Mouse (Mus musculus) myocyte (in vitro differentiated cells): ENCODE measurements around the gene Gjd2. TPM values are rescaled to one million over a fixed set of nuclear protein-coding genes. Genes with fewer than 3 reads are reported as not detected.

Experiments
- H3K27me3 ChIP-seq: one replicate; pipeline ENCODE4 v1.6.1; 2011; ENCODE audit not compliant: control insufficient read depth, insufficient read depth, insufficient read length
- H3K36me3 ChIP-seq: one replicate; pipeline ENCODE4 v1.6.1; 2011; ENCODE audit not compliant: control insufficient read depth, insufficient read depth
- H3K4me2 ChIP-seq: one replicate; pipeline ENCODE4 v1.6.1; 2011; ENCODE audit warnings: low read depth, control low read depth
- H3K4me3 ChIP-seq: one replicate; pipeline ENCODE4 v1.5.1; 2011; ENCODE audit warnings: mild to moderate bottlenecking, control low read depth, moderate library complexity
- H3K79me2 ChIP-seq: one replicate; pipeline ENCODE4 v1.6.1; 2011; ENCODE audit not compliant: control insufficient read depth, insufficient read depth
- H3ac ChIP-seq: one replicate; pipeline ENCODE4 v1.6.1; 2011; ENCODE audit not compliant: control insufficient read depth, insufficient read length
- CEBPB ChIP-seq: IDR thresholded peaks from 2 replicates; pipeline ENCODE4 v1.6.1; 2011; ENCODE audit warnings: mild to moderate bottlenecking, moderate library complexity; ENCODE audit not compliant: poor library complexity, insufficient read depth, severe bottlenecking
- E2F4 ChIP-seq: IDR thresholded peaks from one replicate; pipeline ENCODE4 v1.6.1; 2011; ENCODE audit warnings: mild to moderate bottlenecking, control low read depth, moderate library complexity; ENCODE audit not compliant: insufficient read depth
- MAX ChIP-seq: IDR thresholded peaks from one replicate; pipeline ENCODE4 v1.6.1; 2011; ENCODE audit warnings: low read depth, mild to moderate bottlenecking, control low read depth
- MYOD1 ChIP-seq, 3 experiments: IDR thresholded peaks; one replicate each; pipeline ENCODE4 v1.6.1; 2011; ENCODE audit warnings: control low read depth in 2 of 3, low read depth in 2 of 3, mild to moderate bottlenecking in 2 of 3, moderate library complexity in 1 of 3; ENCODE audit not compliant: insufficient read length in 2 of 3, control insufficient read depth in 1 of 3
- MYOG ChIP-seq, 3 experiments: IDR thresholded peaks; one replicate each; pipeline ENCODE4 v1.6.1; 2011; ENCODE audit warnings: control low read depth in 2 of 3, low read depth in 2 of 3, mild to moderate bottlenecking in 2 of 3; ENCODE audit not compliant: insufficient read length in 2 of 3, control insufficient read depth in 1 of 3, insufficient read depth in 1 of 3
- POLR2A ChIP-seq: IDR thresholded peaks from one replicate; pipeline ENCODE4 v1.6.1; 2011; ENCODE audit warnings: low read depth, mild to moderate bottlenecking, control low read depth, moderate library complexity; ENCODE audit not compliant: insufficient read length
- POLR2AphosphoS2 ChIP-seq: IDR thresholded peaks from one replicate; pipeline ENCODE4 v1.6.1; 2011; ENCODE audit warnings: low read depth, control low read depth; ENCODE audit not compliant: insufficient read length
- REST ChIP-seq: IDR thresholded peaks from one replicate; pipeline ENCODE4 v1.6.1; 2011; ENCODE audit warnings: mild to moderate bottlenecking, control low read depth, moderate library complexity; ENCODE audit not compliant: insufficient read depth, insufficient read length
- SRF ChIP-seq: IDR thresholded peaks from one replicate; pipeline ENCODE4 v1.6.1; 2011; ENCODE audit warnings: low read depth; ENCODE audit not compliant: control insufficient read depth, insufficient read length
- TCF12 ChIP-seq: IDR thresholded peaks from one replicate; pipeline ENCODE4 v1.6.1; 2011; ENCODE audit warnings: mild to moderate bottlenecking, control low read depth; ENCODE audit not compliant: poor library complexity, insufficient read depth, severe bottlenecking
- TCF3 ChIP-seq: IDR thresholded peaks from one replicate; pipeline ENCODE4 v1.6.1; 2011; ENCODE audit warnings: low read depth, control low read depth; ENCODE audit not compliant: insufficient read length
- USF1 ChIP-seq: IDR thresholded peaks from one replicate; pipeline ENCODE4 v1.6.1; 2011; ENCODE audit warnings: low read depth, mild to moderate bottlenecking, control low read depth, moderate library complexity
- polyA plus RNA-seq: library from polyadenylated mRNA; unstranded; fragments of >200 nt; fragmentation: generic; extraction: Trizol; gene quantifications from one replicate; pipeline ENCODE4 v1.2.1, GENCODE M21; 2012; ENCODE audit warnings: missing spikeins

The Gjd2 gene
- not detected for polyA plus RNA-seq

DNA sequence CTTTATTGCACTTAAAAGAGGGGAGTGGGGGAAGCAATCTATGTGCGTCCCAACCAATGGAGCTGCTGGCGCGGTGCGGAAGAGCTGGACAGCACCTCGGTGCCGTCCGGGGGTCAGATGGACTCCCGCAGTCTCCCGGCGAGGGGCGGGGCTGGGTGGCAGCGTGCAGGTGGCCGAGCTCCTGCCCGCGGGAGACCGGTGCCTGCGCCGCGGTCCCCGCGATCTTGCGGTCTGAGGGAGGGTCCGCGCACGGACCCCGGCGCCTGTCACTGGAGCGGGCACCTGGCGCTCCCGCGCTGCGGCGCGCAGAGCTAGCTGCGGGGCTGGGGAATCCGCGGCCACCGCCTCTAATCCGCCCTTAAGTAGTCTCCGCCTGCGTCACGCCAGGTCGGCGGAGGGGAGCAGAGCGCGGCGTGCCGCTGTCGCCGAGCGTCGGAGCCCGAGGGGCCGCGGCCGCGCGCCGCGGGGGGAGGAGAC, at the start of gene Gjd2:
TSS of gene Gjd2 (minus strand) at position 325 of the 477 bp plus-strand sequence.
- Histone ChIP-seq H3K36me3 (no peaks in the 10 kb centered on the region), H3K79me2 (no peaks in the 10 kb centered on the region), H3K4me2 (no peak within 1 kb of the TSS), H3ac (no peak within 1 kb of the TSS), H3K27me3 (peaks cover 36% of the 10 kb centered on the region), H3K4me3 (no peak within 1 kb of the TSS)
- TF ChIP-seq POLR2AphosphoS2 (no peak), REST (peak; percentile 55)

- no peaks in the 10 kb centered on the region for H3K79me2 ChIP-seq
- TF ChIP-seq MYOD1 (IDR thresholded peaks at IDR 0.05; ENCODE audit: control insufficient read depth in 1 of 3, insufficient read length in 2 of 3, low read depth in 2 of 3) = peak in 2 of 3 experiments; percentile 46 to 65
- peak; percentile 69 for TF ChIP-seq TCF12
- peak; percentile 14 for TF ChIP-seq TCF3
- TF ChIP-seq USF1 = no peak
- TF ChIP-seq POLR2AphosphoS2 = no peak
- no peak overlapping the region for H3K4me3 ChIP-seq
- no peaks in the 10 kb centered on the region for H3K27me3 ChIP-seq
- peak overlapping the region; percentile 42 for H3K4me2 ChIP-seq
- no peak overlapping the region for H3ac ChIP-seq
- H3K36me3 ChIP-seq = no peaks in the 10 kb centered on the region
Measured at GRCm38 (mm10) chr2:114060071-114060591, 46.7 kb upstream of the Gjd2 start.

- H3K36me3 ChIP-seq = no peaks in the 10 kb centered on the region
- H3K79me2 ChIP-seq = no peaks in the 10 kb centered on the region
- no peak overlapping the region for H3K4me3 ChIP-seq
- H3K27me3 ChIP-seq = no peaks in the 10 kb centered on the region
- H3ac ChIP-seq = no peak overlapping the region
- H3K4me2 ChIP-seq = peak overlapping the region; percentile 42
- no peak for TF ChIP-seq TCF12
- TF ChIP-seq POLR2AphosphoS2 = no peak
- TF ChIP-seq TCF3 = no peak
- no peak for TF ChIP-seq MYOD1 (IDR thresholded peaks at IDR 0.05; ENCODE audit: control insufficient read depth in 1 of 3, insufficient read length in 2 of 3, low read depth in 2 of 3)
- TF ChIP-seq MAX = no peak
- no peak for TF ChIP-seq CEBPB
- TF ChIP-seq MYOG (IDR thresholded peaks at IDR 0.05; ENCODE audit: control insufficient read depth in 1 of 3, insufficient read depth in 1 of 3, insufficient read length in 2 of 3, low read depth in 2 of 3) = no peak
- TF ChIP-seq SRF = no peak
- no peak for TF ChIP-seq REST
- TF ChIP-seq POLR2A = no peak
- TF ChIP-seq E2F4 = no peak
- TF ChIP-seq USF1 = no peak
Measured at GRCm38 (mm10) chr2:114059608-114060007, 46.2 kb upstream of the Gjd2 start.

DNA sequence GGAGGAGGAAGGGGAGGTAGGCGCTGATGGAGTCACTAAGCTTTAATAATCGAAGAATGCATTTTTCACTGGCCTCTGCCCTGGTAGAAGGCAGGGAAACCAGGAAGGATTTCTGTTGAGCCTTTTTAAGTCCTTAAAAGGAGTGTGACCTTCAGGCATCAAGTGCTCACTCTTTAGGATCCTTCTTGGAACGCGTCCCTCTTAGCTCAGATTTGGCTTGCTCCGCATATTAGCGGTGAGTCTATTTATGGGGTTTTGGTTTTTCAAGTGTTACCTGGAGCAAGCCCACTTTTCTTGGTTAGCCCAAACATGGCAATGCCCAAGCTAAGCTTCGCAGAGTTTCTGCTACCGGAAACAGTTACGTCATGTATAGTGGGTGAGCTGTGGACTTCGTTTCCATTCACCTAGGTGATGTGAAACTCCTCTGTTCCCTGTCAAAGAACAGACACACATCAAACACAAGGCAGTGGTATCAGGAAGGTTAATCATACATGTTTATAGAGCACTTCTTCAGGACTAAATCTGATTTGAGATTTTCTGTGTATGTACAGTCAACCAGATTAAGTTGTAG, 44.9 kb upstream of the Gjd2 start:
- H3K79me2 ChIP-seq = no peaks in the 10 kb centered on the region
- no peak for TF ChIP-seq TCF3
- no peak for TF ChIP-seq SRF
- TF ChIP-seq POLR2AphosphoS2 = no peak
- TF ChIP-seq E2F4 = no peak
- no peak for TF ChIP-seq TCF12
- TF ChIP-seq MYOG (IDR thresholded peaks at IDR 0.05; ENCODE audit: control insufficient read depth in 1 of 3, insufficient read depth in 1 of 3, insufficient read length in 2 of 3, low read depth in 2 of 3) = no peak
- no peak for TF ChIP-seq MYOD1 (IDR thresholded peaks at IDR 0.05; ENCODE audit: control insufficient read depth in 1 of 3, insufficient read length in 2 of 3, low read depth in 2 of 3)
- TF ChIP-seq POLR2A = no peak
- TF ChIP-seq USF1 = no peak
- no peak for TF ChIP-seq CEBPB
- TF ChIP-seq MAX = no peak
- no peak for TF ChIP-seq REST
- no peaks in the 10 kb centered on the region for H3K36me3 ChIP-seq
- H3K4me2 ChIP-seq = peak overlapping the region; percentile 47
- H3ac ChIP-seq = no peak overlapping the region
- no peak overlapping the region for H3K4me3 ChIP-seq
- H3K27me3 ChIP-seq = no peaks in the 10 kb centered on the region

GRCm38 (mm10) chr2:114057303-114057853, 44.0 kb upstream of the Gjd2 start:
- Histone ChIP-seq H3K27me3 (no peaks in the 10 kb centered on the region), H3K4me2 (peak overlapping the region; percentile 54), H3K4me3 (no peak overlapping the region), H3K79me2 (no peaks in the 10 kb centered on the region), H3ac (no peak overlapping the region), H3K36me3 (no peaks in the 10 kb centered on the region)
- no peak for TF ChIP-seq TCF3
- peak; percentile 21 for TF ChIP-seq POLR2A
- TF ChIP-seq REST = no peak
- peak; percentile 79 to 92 (median 81) for TF ChIP-seq MYOD1 (IDR thresholded peaks at IDR 0.05; ENCODE audit: control insufficient read depth in 1 of 3, insufficient read length in 2 of 3, low read depth in 2 of 3)
- no peak for TF ChIP-seq CEBPB
- TF ChIP-seq TCF12 = peak; percentile 87
- peak; percentile 67 to 95 (median 95) for TF ChIP-seq MYOG (IDR thresholded peaks at IDR 0.05; ENCODE audit: control insufficient read depth in 1 of 3, insufficient read depth in 1 of 3, insufficient read length in 2 of 3, low read depth in 2 of 3)
- no peak for TF ChIP-seq MAX
- TF ChIP-seq POLR2AphosphoS2 = no peak
- no peak for TF ChIP-seq SRF
- TF ChIP-seq E2F4 = no peak
- TF ChIP-seq USF1 = no peak
